Mouse (Mus musculus): Measurements from ENCODE around the gene Fbxw8. TPM values are rescaled to one million over a fixed set of nuclear protein-coding genes. Genes with fewer than 3 reads are reported as not detected.

The Fbxw8 gene
- polyA plus RNA-seq, 1 experiment from 2014 or later: 28.6 TPM

GRCm38 (mm10) chr5:118090837-118091236 lies 64.4 kb downstream of the Fbxw8 start:
- H3K4me1 ChIP-seq (ENCODE audit: control insufficient read depth, insufficient read depth, low read length): 0 out of 2 replicates have a peak, but pooled peaks cover 3% of the 10 kb centered on the region
- H3K4me2 ChIP-seq (replicated peaks; ENCODE audit: low read depth, low read length): no peak overlapping the region
- no peak overlapping the region for H3K9ac ChIP-seq (ENCODE audit: low read depth, low read length)
- peaks cover 50% of the 10 kb centered on the region for H3K36me3 ChIP-seq (ENCODE audit: control insufficient read depth, insufficient read depth, low read length)
- H3K4me3 ChIP-seq (ENCODE audit: low read length): no peak overlapping the region
- H3K27ac ChIP-seq (ENCODE audit: low read depth, low read length): no peak overlapping the region
- 0 out of 2 replicates have a peak, but pooled peaks cover 3% of the 10 kb centered on the region for H3K9me3 ChIP-seq (ENCODE audit: control insufficient read depth, low read length)
- 97% methylated on average over 2 of the region's 2 CpGs for whole genome bisulfite sequencing
- no peak for ATAC-seq (ENCODE audit: low FRiP score, low TSS enrichment)
- H3K27me3 ChIP-seq (ENCODE audit: control insufficient read depth, insufficient read depth, low read length): no peaks in the 10 kb centered on the region

GRCm38 (mm10) chr5:118090101-118090500 lies 65.2 kb downstream of the Fbxw8 start:
- no peak overlapping the region for H3K4me3 ChIP-seq (ENCODE audit: low read length)
- H3K9ac ChIP-seq (ENCODE audit: low read depth, low read length): no peak overlapping the region
- no peak overlapping the region for H3K27ac ChIP-seq (ENCODE audit: low read depth, low read length)
- no peaks in the 10 kb centered on the region for H3K27me3 ChIP-seq (ENCODE audit: control insufficient read depth, insufficient read depth, low read length)
- H3K4me2 ChIP-seq (replicated peaks; ENCODE audit: low read depth, low read length): no peak overlapping the region
- WGBS: 98% methylated on average over 6 of the region's 6 CpGs
- peaks cover 43% of the 10 kb centered on the region for H3K36me3 ChIP-seq (ENCODE audit: control insufficient read depth, insufficient read depth, low read length)
- H3K9me3 ChIP-seq (ENCODE audit: control insufficient read depth, low read length): 0 out of 2 replicates have a peak, but pooled peaks cover 3% of the 10 kb centered on the region
- 0 out of 2 replicates have a peak, but pooled peaks cover 3% of the 10 kb centered on the region for H3K4me1 ChIP-seq (ENCODE audit: control insufficient read depth, insufficient read depth, low read length)
- no peak for ATAC-seq (ENCODE audit: low FRiP score, low TSS enrichment)

- Histone ChIP-seq H3K36me3 (ENCODE audit: control insufficient read depth, insufficient read depth, low read length) (peaks cover 38% of the 10 kb centered on the region), H3K4me3 (ENCODE audit: low read length) (no peak overlapping the region), H3K4me1 (ENCODE audit: control insufficient read depth, insufficient read depth, low read length) (peaks cover 4% of the 10 kb centered on the region; the same call in 1 of the 2 replicates), H3K9ac (ENCODE audit: low read depth, low read length) (no peak overlapping the region), H3K27ac (ENCODE audit: low read depth, low read length) (no peak overlapping the region), H3K9me3 (ENCODE audit: control insufficient read depth, low read length) (0 out of 2 replicates have a peak, but pooled peaks cover 3% of the 10 kb centered on the region), H3K27me3 (ENCODE audit: control insufficient read depth, insufficient read depth, low read length) (no peaks in the 10 kb centered on the region), H3K4me2 (replicated peaks; ENCODE audit: low read depth, low read length) (no peak overlapping the region)
- peak; percentile 51; the same call in 1 of the 2 replicates for ATAC-seq (ENCODE audit: low FRiP score, low TSS enrichment)
- 48% methylated on average over 7 of the region's 7 CpGs for WGBS
These were observed 66.2 kb downstream of the Fbxw8 start for GRCm38 (mm10) chr5:118089102-118089501.

- peaks cover 18% of the 10 kb centered on the region for H3K36me3 ChIP-seq (ENCODE audit: control insufficient read depth, insufficient read depth, low read length)
- H3K4me3 ChIP-seq (ENCODE audit: low read length): no peak overlapping the region
- H3K9ac ChIP-seq (ENCODE audit: low read depth, low read length): no peak overlapping the region
- H3K4me2 ChIP-seq (replicated peaks; ENCODE audit: low read depth, low read length): no peak overlapping the region
- H3K9me3 ChIP-seq (ENCODE audit: control insufficient read depth, low read length): 0 out of 2 replicates have a peak, but pooled peaks cover 3% of the 10 kb centered on the region
- WGBS: 26% methylated on average over 7 of the region's 7 CpGs
- no peaks in the 10 kb centered on the region for H3K27me3 ChIP-seq (ENCODE audit: control insufficient read depth, insufficient read depth, low read length)
- peaks cover 10% of the 10 kb centered on the region for H3K4me1 ChIP-seq (ENCODE audit: control insufficient read depth, insufficient read depth, low read length)
- H3K27ac ChIP-seq (ENCODE audit: low read depth, low read length): no peak overlapping the region
- no peak for ATAC-seq (ENCODE audit: low FRiP score, low TSS enrichment)
These were observed 68.3 kb downstream of the Fbxw8 start for GRCm38 (mm10) chr5:118086956-118087355.

- no peak for ATAC-seq (ENCODE audit: low FRiP score, low TSS enrichment)
- Histone ChIP-seq H3K27ac (ENCODE audit: low read depth, low read length) (no peak overlapping the region), H3K4me3 (ENCODE audit: low read length) (no peak overlapping the region), H3K4me2 (replicated peaks; ENCODE audit: low read depth, low read length) (no peak overlapping the region), H3K9me3 (ENCODE audit: control insufficient read depth, low read length) (no peaks in the 10 kb centered on the region), H3K4me1 (ENCODE audit: control insufficient read depth, insufficient read depth, low read length) (peaks cover 10% of the 10 kb centered on the region), H3K9ac (ENCODE audit: low read depth, low read length) (no peak overlapping the region), H3K27me3 (ENCODE audit: control insufficient read depth, insufficient read depth, low read length) (no peaks in the 10 kb centered on the region), H3K36me3 (ENCODE audit: control insufficient read depth, insufficient read depth, low read length) (peaks cover 3% of the 10 kb centered on the region; the same call in 1 of the 2 replicates)
- 74% methylated on average over 7 of the region's 7 CpGs for WGBS
These were observed 70.0 kb downstream of the Fbxw8 start for GRCm38 (mm10) chr5:118085313-118085712.

GRCm38 (mm10) chr5:118084171-118084727 lies 71.0 kb downstream of the Fbxw8 start:
- H3K9me3 ChIP-seq (ENCODE audit: control insufficient read depth, low read length): no peaks in the 10 kb centered on the region
- 81% methylated on average over 10 of the region's 10 CpGs for WGBS
- no peaks in the 10 kb centered on the region for H3K27me3 ChIP-seq (ENCODE audit: control insufficient read depth, insufficient read depth, low read length)
- H3K4me2 ChIP-seq (replicated peaks; ENCODE audit: low read depth, low read length): no peak overlapping the region
- H3K4me3 ChIP-seq (ENCODE audit: low read length): no peak overlapping the region
- H3K27ac ChIP-seq (ENCODE audit: low read depth, low read length): no peak overlapping the region
- H3K9ac ChIP-seq (ENCODE audit: low read depth, low read length): no peak overlapping the region
- H3K36me3 ChIP-seq (ENCODE audit: control insufficient read depth, insufficient read depth, low read length): no peaks in the 10 kb centered on the region; the same call in 1 of the 2 replicates
- no peak for ATAC-seq (ENCODE audit: low FRiP score, low TSS enrichment)
- peaks cover 10% of the 10 kb centered on the region for H3K4me1 ChIP-seq (ENCODE audit: control insufficient read depth, insufficient read depth, low read length)

- Histone ChIP-seq H3K36me3 (ENCODE audit: control insufficient read depth, insufficient read depth, low read length) (no peaks in the 10 kb centered on the region; the same call in 1 of the 2 replicates), H3K27ac (ENCODE audit: low read depth, low read length) (no peak overlapping the region), H3K4me3 (ENCODE audit: low read length) (no peak overlapping the region), H3K9me3 (ENCODE audit: control insufficient read depth, low read length) (no peaks in the 10 kb centered on the region), H3K9ac (ENCODE audit: low read depth, low read length) (no peak overlapping the region), H3K4me2 (replicated peaks; ENCODE audit: low read depth, low read length) (no peak overlapping the region), H3K4me1 (ENCODE audit: control insufficient read depth, insufficient read depth, low read length) (peaks cover 10% of the 10 kb centered on the region), H3K27me3 (ENCODE audit: control insufficient read depth, insufficient read depth, low read length) (no peaks in the 10 kb centered on the region)
- 76% methylated on average over 12 of the region's 12 CpGs for WGBS
- ATAC-seq (ENCODE audit: low FRiP score, low TSS enrichment): no peak
These were observed 72.1 kb downstream of the Fbxw8 start for GRCm38 (mm10) chr5:118083060-118083638.

GRCm38 (mm10) chr5:118081996-118082395 lies 73.3 kb downstream of the Fbxw8 start:
- H3K9me3 ChIP-seq (ENCODE audit: control insufficient read depth, low read length): no peaks in the 10 kb centered on the region
- 77% methylated on average over 6 of the region's 6 CpGs for WGBS
- no peak overlapping the region for H3K4me2 ChIP-seq (replicated peaks; ENCODE audit: low read depth, low read length)
- no peaks in the 10 kb centered on the region for H3K27me3 ChIP-seq (ENCODE audit: control insufficient read depth, insufficient read depth, low read length)
- H3K27ac ChIP-seq (ENCODE audit: low read depth, low read length): no peak overlapping the region
- no peak for ATAC-seq (ENCODE audit: low FRiP score, low TSS enrichment)
- peaks cover 4% of the 10 kb centered on the region for H3K36me3 ChIP-seq (ENCODE audit: control insufficient read depth, insufficient read depth, low read length)
- H3K4me3 ChIP-seq (ENCODE audit: low read length): no peak overlapping the region
- peaks cover 8% of the 10 kb centered on the region for H3K4me1 ChIP-seq (ENCODE audit: control insufficient read depth, insufficient read depth, low read length)
- no peak overlapping the region for H3K9ac ChIP-seq (ENCODE audit: low read depth, low read length)

GRCm38 (mm10) chr5:118081374-118081949 lies 73.8 kb downstream of the Fbxw8 start:
- no peak overlapping the region for H3K4me3 ChIP-seq (ENCODE audit: low read length)
- H3K9me3 ChIP-seq (ENCODE audit: control insufficient read depth, low read length): no peaks in the 10 kb centered on the region
- no peak overlapping the region for H3K4me2 ChIP-seq (replicated peaks; ENCODE audit: low read depth, low read length)
- no peaks in the 10 kb centered on the region for H3K27me3 ChIP-seq (ENCODE audit: control insufficient read depth, insufficient read depth, low read length)
- ATAC-seq (ENCODE audit: low FRiP score, low TSS enrichment): peak; percentile 20; the same call in 1 of the 2 replicates
- no peak overlapping the region for H3K27ac ChIP-seq (ENCODE audit: low read depth, low read length)
- no peak overlapping the region for H3K9ac ChIP-seq (ENCODE audit: low read depth, low read length)
- H3K36me3 ChIP-seq (ENCODE audit: control insufficient read depth, insufficient read depth, low read length): peaks cover 9% of the 10 kb centered on the region
- H3K4me1 ChIP-seq (ENCODE audit: control insufficient read depth, insufficient read depth, low read length): peaks cover 7% of the 10 kb centered on the region
- 86% methylated on average over 9 of the region's 9 CpGs for WGBS

Data from kidney, embryonic 14.5 days (tissue).